Mouse (Mus musculus) kidney, embryonic 14.5 days (tissue): ENCODE measurements around the gene Atp2b4. TPM values are rescaled to one million over a fixed set of nuclear protein-coding genes. Genes with fewer than 3 reads are reported as not detected.

Experiments used
- ATAC-seq: fragments of 200-750 bp; cut with Nextera tagmentation; 2 replicates; pipeline ENCODE4 v1.8.0; 2017; ENCODE audit warnings: moderate number of reproducible peaks, mild to moderate bottlenecking, moderate TSS enrichment, moderate library complexity; ENCODE audit not compliant: low FRiP score, low TSS enrichment
- H3K27ac ChIP-seq: fragments of 300-500 bp; sonication (generic); 2 replicates; pipeline ENCODE4 v1.5.1; 2014; ENCODE audit warnings: low read depth, mild to moderate bottlenecking, low read length, moderate library complexity, mixed read lengths
- H3K27me3 ChIP-seq: fragments of 300-500 bp; sonication (generic); 2 replicates; pipeline ENCODE4 v1.6.1; 2014; ENCODE audit warnings: mild to moderate bottlenecking, low read length; ENCODE audit not compliant: control insufficient read depth, insufficient read depth
- H3K36me3 ChIP-seq: fragments of 300-500 bp; sonication (generic); 2 replicates; pipeline ENCODE4 v1.6.1; 2014; ENCODE audit warnings: low read length, mixed read lengths; ENCODE audit not compliant: control insufficient read depth, insufficient read depth
- H3K4me1 ChIP-seq: fragments of 300-500 bp; sonication (generic); 2 replicates; pipeline ENCODE4 v1.6.1; 2014; ENCODE audit warnings: low read length, mixed read lengths; ENCODE audit not compliant: control insufficient read depth, insufficient read depth
- H3K4me2 ChIP-seq: fragments of 300-500 bp; sonication (generic); replicated peaks from 2 replicates; pipeline ENCODE4 v1.6.1; 2014; ENCODE audit warnings: low read depth, mild to moderate bottlenecking, low read length
- H3K4me3 ChIP-seq: fragments of 300-500 bp; sonication (generic); 2 replicates; pipeline ENCODE4 v1.5.1; 2014; ENCODE audit warnings: mild to moderate bottlenecking, low read length
- H3K9ac ChIP-seq: fragments of 300-500 bp; sonication (generic); 2 replicates; pipeline ENCODE4 v1.6.1; 2014; ENCODE audit warnings: low read depth, mild to moderate bottlenecking, low read length, moderate library complexity
- H3K9me3 ChIP-seq: fragments of 300-500 bp; sonication (generic); 2 replicates; pipeline ENCODE4 v1.6.1; 2016; ENCODE audit warnings: low read length; ENCODE audit not compliant: control insufficient read depth
- WGBS: fragments of 180-500 bp; shearing (Covaris S2); extraction: QIAGEN DNeasy Blood & Tissue Kit; methylation state at CpG from one replicate; pipeline ENCODE4 v1.1.7; 2014; 5-methylcytosine and 5-hydroxymethylcytosine counted together
- polyA plus RNA-seq: library from polyadenylated mRNA; unstranded; fragments of >200 nt; fragmentation: Nextera tagmentation; extraction: Ambion mirVana; gene quantifications from 2 replicates; pipeline ENCODE4 v1.2.1, GENCODE M21; 2014

Atp2b4 gene
- polyA plus RNA-seq, 1 experiment from 2014 or later, result 9.6 TPM

DNA sequence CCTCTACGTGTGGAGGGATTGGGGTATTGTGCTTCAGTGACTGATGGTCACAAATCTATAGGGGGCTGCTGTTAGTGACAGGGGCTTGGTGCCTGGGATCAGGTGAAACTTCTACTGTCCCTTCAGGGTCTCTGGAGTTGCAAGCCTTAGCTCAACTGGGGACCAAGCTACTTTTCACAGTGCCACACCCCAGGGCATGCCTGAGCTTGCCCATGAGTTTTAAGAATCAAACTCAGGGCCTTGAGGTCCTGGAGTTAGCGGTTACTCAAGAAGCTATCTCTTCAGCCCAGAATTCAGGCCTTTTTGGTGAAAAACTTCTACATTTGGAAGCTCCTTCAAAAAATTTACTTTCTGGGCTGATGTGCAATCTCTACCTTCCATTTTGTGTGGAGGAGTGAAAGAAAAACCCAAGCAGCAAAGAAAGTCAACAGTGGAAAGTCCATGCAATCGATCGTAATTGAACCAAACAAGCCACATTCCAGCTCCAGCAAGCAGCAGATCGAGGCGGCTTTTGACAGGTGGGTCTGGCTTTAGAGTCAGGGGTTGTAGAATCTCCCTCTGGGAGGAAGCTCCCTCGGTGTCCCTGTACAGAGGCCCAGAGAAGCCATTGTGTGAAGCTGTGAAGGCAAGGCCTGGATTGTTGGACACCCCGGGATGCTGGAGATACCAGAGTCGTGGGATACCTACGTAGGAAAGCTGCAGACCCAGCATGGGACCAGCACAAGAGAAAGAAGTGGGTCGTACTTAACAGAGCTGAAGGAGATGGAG is 136.5 kb downstream of the Atp2b4 start:
- Histone ChIP-seq H3K9me3 (no peaks in the 10 kb centered on the region), H3K4me2 (no peak overlapping the region), H3K4me1 (peaks cover 7% of the 10 kb centered on the region), H3K27me3 (no peaks in the 10 kb centered on the region), H3K36me3 (no peaks in the 10 kb centered on the region), H3K9ac (no peak overlapping the region), H3K27ac (no peak overlapping the region), H3K4me3 (no peak overlapping the region)
- no peak for ATAC-seq
- WGBS, result 74% methylated on average over 11 of the region's 11 CpGs

DNA sequence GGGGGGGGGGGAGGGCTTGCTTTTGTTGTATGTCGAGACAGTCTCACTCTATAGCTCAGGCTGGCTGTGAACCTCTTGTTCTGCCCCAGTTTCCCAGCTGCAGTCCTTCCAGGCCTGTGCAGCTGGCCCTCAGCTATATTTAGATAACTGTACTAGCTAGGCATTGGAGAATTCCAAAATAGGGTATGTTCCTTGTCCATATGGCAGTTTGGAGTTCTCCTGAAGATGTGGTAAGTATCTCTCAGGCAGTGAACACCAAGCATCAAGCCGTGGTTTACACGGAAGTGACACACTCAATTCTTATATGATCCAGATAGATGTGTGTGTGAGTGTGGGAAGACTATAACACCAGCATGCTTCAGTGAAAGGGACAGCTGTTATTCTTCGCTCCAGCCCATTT is 137.4 kb downstream of the Atp2b4 start:
- ATAC-seq, result no peak
- Histone ChIP-seq H3K4me3 (no peak overlapping the region), H3K27me3 (no peaks in the 10 kb centered on the region), H3K27ac (no peak overlapping the region), H3K4me2 (no peak overlapping the region), H3K9ac (no peak overlapping the region), H3K36me3 (peaks cover 6% of the 10 kb centered on the region), H3K9me3 (no peaks in the 10 kb centered on the region), H3K4me1 (peaks cover 15% of the 10 kb centered on the region)
- 76% methylated on average over 4 of the region's 4 CpGs for WGBS

DNA sequence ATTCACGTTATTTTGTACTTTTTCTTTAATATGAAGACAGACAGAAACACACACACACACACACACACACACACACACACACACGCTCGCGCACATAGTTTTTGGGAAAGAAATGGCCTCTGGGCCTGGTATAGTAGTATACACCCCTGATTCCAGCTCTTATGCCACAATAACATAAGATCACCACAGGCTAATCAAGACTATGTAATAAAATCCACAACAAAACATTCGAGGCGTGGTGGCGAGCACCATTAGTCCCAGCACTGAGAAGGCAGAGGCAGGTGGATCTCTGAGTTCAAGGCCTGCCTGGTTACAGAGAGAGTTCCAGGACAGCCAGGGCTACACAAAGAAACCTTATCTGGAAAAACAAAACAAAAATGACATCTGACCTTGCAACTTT is 137.9 kb downstream of the Atp2b4 start:
- H3K4me1 ChIP-seq, result peaks cover 17% of the 10 kb centered on the region
- no peaks in the 10 kb centered on the region for H3K9me3 ChIP-seq
- H3K27ac ChIP-seq, result no peak overlapping the region
- peaks cover 10% of the 10 kb centered on the region for H3K36me3 ChIP-seq
- H3K9ac ChIP-seq, result no peak overlapping the region
- 93% methylated on average over 7 of the region's 7 CpGs for WGBS
- H3K4me2 ChIP-seq, result no peak overlapping the region
- ATAC-seq, result no peak
- no peak overlapping the region for H3K4me3 ChIP-seq
- no peaks in the 10 kb centered on the region for H3K27me3 ChIP-seq

DNA sequence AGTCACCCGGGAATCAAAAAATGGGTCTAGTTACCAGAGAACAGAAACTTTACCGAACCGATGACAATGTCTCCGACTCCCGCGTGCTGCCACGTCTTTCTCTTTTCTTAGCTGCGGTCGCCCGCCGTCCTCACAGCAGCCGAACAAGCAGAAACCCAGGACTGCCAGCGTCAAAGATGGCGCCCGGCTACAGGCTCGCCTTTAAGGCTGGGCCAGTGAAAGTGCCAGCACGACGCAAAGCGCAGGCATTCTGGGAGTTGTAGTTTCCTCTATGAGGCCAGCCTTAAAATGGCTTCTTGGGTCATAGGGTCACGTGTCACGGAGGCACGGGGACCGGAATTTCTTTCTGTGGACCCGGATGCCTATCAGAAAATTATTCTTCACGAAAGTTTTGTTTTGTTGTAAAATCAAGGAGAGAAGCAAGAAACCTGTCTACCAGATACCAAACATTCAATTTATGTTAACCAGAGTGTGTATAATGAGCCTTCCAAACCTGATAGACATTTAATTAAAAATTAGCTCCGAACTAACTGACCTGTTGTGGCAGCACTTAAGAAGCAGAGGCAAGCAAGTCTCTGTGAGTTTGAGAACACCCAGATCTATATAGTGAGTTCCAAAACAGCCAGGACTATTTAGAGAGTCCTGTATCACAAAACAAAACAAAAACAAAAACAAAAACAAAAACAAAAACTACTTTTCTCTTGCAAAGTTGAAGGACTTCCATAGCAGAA is 139.5 kb downstream of the Atp2b4 start, which contains the start of gene Gm38394:
Gm38394 (minus strand) TSS at position 116 of the 731 bp plus-strand sequence.
- H3K9me3 ChIP-seq, result no peaks in the 10 kb centered on the region
- peak within 1 kb of the TSS; percentile 95 for H3K9ac ChIP-seq
- H3K4me1 ChIP-seq, result peaks cover 17% of the 10 kb centered on the region
- H3K27me3 ChIP-seq, result no peaks in the 10 kb centered on the region
- H3K36me3 ChIP-seq, result peaks cover 18% of the 10 kb centered on the region
- 3% methylated on average over 26 of the region's 26 CpGs for WGBS
- H3K27ac ChIP-seq, result peak within 1 kb of the TSS; percentile 91
- peak within 1 kb of the TSS; percentile 72 for H3K4me3 ChIP-seq
- ATAC-seq, result peak; percentile 97
- peak within 1 kb of the TSS; percentile 70 for H3K4me2 ChIP-seq

DNA sequence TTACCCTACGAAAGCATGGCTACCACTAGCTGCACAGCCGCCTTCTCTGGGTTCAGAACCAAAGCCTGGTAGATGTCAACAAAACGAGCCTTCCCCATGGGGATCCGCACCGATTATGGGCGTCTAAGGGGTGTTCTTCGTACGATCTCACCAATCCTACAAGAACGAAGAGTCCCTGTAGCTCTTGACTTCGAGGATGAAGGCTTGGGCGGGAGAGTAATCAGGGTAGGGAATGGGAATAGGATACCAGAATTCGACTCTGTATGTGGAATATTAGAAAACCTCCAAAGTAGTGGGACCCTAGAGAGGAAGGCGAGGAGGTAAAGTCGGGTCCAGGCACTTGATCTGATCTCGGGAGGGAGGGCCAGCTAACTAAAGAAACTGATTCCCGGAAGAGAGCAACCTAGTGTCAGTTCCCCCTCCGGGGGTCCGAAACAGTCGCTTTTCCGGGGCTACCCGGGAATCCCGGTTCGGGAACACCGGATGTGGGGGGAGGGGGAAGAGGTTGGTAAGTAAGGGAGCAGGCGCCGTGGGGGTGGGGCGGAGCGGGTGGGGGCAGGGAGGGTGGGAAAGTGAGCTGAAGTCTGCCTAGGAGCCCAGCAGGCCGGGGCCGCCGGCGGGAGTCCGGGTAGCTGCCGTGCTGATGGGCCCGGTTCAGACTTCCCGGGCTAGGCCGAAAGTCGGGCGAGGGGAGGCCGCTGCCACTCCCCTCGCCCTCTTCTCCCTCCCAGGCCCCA is 140.2 kb downstream of the Atp2b4 start, which contains the start of gene Zbed6:
Zbed6 (minus strand) TSS at position 420 of the 737 bp plus-strand sequence.
- no peaks in the 10 kb centered on the region for H3K9me3 ChIP-seq
- WGBS, result 2% methylated on average over 41 of the region's 41 CpGs

DNA sequence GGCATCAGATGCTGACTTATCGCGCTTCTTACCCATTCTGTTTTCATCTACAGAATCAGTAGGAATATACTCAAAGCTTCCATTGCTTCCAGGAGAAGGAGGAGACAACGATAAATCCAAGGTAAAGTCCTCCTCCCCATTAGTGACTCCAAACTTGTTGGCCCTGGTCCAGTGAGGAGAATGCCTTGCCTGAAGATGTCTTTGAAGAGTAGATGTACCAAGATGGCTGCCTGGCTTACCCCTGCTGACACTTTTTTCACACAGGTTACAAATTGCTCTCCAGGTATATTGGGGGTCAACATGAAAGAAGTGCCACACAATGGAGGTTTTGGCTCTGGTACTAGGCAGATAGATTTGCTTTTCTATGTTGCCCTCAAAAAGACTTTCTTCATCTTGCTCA is 142.0 kb downstream of the Atp2b4 start:
- Histone ChIP-seq H3K27ac (no peak overlapping the region), H3K9ac (no peak overlapping the region), H3K4me2 (no peak overlapping the region), H3K4me3 (no peak overlapping the region), H3K9me3 (no peaks in the 10 kb centered on the region), H3K27me3 (no peaks in the 10 kb centered on the region), H3K4me1 (peaks cover 17% of the 10 kb centered on the region), H3K36me3 (peaks cover 25% of the 10 kb centered on the region)
- no peak for ATAC-seq
- WGBS, result 86% methylated on average over 3 of the region's 3 CpGs

More for the DNA sequence above, 140.2 kb downstream of the Atp2b4 start, which contains the start of gene Zbed6:
- H3K4me3 ChIP-seq, result peak within 1 kb of the TSS; percentile 72
- H3K4me1 ChIP-seq, result peaks cover 17% of the 10 kb centered on the region
- peak; percentile 84 for ATAC-seq
- H3K36me3 ChIP-seq, result peaks cover 18% of the 10 kb centered on the region
- H3K27ac ChIP-seq, result peak within 1 kb of the TSS; percentile 91
- H3K4me2 ChIP-seq, result peak within 1 kb of the TSS; percentile 70
- no peaks in the 10 kb centered on the region for H3K27me3 ChIP-seq
- H3K9ac ChIP-seq, result peak within 1 kb of the TSS; percentile 95

DNA sequence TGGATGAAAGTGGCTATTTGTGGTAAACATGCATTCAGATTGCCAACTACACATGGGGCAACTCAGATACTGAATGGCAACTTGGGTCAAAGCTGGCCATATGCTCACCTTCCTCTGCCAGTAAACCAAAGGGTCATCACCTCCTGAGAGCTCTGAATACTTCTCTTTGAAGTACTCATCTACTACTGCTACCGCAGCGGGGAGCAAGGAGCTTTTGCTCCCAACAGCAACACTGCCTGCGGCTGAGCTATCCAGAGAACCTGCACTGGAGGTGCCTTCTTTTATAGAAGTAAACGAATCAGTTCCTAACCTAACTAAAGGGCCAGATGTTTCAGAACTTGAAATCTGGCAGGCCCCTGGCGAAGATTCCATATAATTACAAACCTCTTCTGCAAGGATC is 144.0 kb downstream of the Atp2b4 start:
- no peak for ATAC-seq
- Histone ChIP-seq H3K36me3 (peaks cover 36% of the 10 kb centered on the region), H3K4me3 (no peak overlapping the region), H3K27ac (no peak overlapping the region), H3K27me3 (no peaks in the 10 kb centered on the region), H3K4me1 (peaks cover 17% of the 10 kb centered on the region), H3K9me3 (no peaks in the 10 kb centered on the region), H3K9ac (no peak overlapping the region), H3K4me2 (no peak overlapping the region)
- WGBS, result 24% methylated on average over 5 of the region's 5 CpGs

DNA sequence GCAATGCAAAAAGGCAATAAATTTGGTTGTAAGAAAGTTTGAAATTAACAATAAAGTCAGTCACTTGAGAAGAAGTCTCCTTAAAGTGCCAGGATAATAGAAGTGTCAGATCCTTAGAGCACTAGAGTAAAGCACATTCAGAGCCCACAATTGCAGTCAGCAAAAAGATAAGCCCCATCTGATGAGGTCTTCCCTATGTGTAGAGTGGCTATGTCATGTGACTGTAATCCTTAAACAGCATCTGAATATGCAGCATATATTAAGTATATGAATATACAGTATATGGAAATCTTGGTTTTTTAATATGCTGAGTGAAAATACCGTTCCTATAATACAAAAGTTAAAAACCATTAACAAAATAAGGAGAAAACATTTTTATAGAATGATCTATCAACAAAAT is 147.8 kb downstream of the Atp2b4 start:
- no peak overlapping the region for H3K4me3 ChIP-seq
- WGBS, result 93% methylated on average over 1 of the region's 1 CpGs
- H3K9ac ChIP-seq, result no peak overlapping the region
- ATAC-seq, result no peak
- H3K27ac ChIP-seq, result no peak overlapping the region
- H3K27me3 ChIP-seq, result no peaks in the 10 kb centered on the region
- no peaks in the 10 kb centered on the region for H3K9me3 ChIP-seq
- peaks cover 44% of the 10 kb centered on the region for H3K36me3 ChIP-seq
- H3K4me2 ChIP-seq, result no peak overlapping the region
- no peaks in the 10 kb centered on the region; the same call in 1 of the 2 replicates for H3K4me1 ChIP-seq
